Mouse (Mus musculus) brain, adult 2 months (tissue): ENCODE measurements around the gene Camta2.

Experiments used
- DNase-seq: peaks from one replicate; pipeline ENCODE4 v3.0.0; 2011; ENCODE audit warnings: low read depth, low spot score

Camta2 gene

DNA sequence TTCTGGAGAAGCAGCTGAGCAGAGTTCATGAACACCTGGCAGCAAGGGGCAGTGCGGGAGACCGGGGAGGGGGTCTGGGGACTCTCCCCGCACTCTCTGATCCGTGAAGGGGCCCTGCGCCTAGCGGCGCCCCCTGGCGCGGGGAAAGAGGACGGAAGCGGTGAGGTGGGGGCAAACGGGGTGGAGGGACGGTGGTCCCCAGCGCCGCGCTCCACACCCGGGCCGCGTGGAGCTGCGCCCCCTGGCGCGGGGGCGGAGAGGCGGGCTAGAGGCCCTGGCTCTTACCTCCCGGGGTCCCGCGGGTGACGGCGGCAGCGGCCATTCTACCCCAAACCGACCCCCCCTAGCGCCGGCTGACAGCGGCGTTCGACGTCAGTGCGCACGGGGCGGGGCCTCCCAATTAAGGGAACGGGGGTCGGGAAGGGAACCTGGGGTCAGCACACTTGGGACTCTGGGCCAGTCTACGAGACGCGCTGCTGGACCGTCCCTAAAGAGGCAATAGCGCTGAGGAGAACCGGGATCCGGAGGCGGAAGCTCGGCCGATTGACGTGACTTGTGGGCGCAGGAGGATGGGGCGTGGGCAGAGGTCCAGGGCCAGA lies at the start of gene Camta2:
Gene Camta2, minus strand, starts transcription at position 505 of the 599 bp plus-strand sequence.
- DNase-seq = peak; percentile 88

DNA sequence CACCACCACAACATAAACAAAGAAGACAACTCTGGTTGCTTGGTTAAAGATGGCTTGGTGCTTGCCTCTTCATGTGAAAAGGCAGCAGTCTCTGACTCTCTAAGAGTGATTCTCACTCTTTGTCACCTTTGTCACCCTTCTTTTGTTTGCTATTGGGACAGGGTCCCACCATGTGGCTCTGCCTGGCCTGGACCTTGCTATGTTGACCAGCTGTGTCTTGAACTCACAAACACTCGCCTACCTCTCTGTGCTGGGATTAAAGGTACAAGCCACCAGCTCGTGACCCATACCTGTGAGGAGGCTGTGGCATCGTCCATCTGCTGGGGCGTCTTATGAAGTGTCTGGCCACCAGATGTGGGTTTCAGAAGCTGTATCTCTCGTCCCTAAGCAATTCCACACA lies 45.4 kb upstream of the Camta2 start:
- DNase-seq = no peak

DNA sequence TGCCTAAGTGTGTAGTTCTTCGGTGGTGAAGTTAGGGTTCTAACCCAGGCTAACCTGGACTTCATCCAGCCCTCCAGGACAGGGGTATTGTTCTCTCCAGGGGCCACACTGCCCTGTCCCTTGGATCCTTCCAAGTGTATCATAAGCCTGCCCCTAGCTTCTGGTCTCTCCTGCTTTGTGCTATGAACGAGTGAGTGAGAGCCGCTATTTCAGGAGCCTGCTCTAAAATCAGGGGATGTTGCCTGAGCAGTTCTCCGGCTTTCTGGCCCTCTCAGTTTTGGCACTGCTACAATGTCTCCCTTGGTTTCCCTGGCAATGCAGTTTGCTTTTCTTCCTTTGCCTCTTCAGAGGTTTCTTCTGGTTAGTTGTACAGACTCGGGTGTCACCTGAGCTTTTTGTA lies 43.3 kb upstream of the Camta2 start:
- peak; percentile 61 for DNase-seq

DNA sequence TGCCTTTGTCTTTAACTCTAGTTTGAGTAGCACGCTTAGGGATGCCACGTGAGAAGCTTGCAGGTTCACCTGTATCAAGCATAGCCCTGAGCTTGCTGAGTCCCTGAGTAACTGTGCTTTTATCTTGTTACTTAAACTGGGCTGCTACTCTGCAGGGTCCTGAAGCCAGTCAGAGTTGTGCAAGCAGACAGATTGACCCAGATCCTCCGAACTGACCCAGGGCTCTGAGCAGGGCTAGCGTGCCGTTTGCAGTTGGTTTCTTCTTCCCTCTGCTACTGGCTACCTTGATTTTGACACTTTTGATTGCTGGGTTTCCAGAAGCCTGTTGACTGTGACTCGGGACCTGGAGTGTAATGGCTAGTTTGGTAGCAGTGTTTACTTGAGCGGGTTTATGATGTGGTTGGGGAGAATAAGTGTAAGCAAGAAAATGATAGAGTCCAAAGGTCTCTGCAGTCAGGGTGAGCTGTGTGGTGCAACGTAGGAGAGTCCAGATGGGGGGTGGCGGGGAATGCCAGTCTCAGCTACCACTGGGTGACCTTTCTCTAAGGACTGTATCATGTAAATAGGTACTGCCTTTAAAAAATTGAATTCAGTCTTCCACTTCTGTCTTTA lies 42.6 kb upstream of the Camta2 start:
- no peak for DNase-seq

DNA sequence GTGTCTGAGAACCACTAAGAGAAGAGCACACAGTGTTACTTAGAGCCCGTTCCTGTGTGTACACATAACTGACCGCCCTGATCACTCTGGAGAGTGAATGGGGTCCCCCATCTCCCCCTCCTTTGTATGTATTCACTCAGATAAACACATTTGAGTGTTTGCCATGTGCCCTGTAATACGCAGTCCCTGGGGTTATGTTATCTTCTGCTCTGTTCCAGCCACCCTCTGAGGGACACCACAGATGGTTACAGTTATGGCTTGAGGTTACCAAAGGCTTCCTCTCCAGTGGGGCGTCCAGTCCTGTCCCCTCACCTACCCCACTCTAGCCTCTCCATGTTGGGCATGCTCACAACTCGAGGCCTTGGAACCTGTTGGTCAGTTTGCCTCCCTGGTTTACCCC lies 39.5 kb upstream of the Camta2 start:
- DNase-seq = no peak

DNA sequence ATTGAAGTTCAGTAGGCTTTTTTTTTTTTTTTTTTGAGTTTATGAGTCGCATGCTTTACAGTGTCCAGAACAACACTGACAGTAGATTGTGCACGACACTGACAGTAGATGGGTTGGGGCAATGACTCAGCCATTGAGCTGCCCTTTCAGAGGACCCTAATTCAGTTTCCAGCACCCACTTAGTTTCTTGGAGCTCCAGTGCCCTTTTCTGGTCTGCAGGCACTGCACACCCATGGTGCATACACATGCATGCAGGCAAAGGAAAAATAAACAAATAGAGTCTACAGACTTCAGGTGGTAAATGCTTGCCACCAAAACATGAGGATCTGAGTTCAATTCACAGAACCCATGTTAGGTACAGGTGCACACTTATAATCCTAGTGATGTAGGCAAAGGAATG lies 38.7 kb upstream of the Camta2 start:
- DNase-seq = no peak

DNA sequence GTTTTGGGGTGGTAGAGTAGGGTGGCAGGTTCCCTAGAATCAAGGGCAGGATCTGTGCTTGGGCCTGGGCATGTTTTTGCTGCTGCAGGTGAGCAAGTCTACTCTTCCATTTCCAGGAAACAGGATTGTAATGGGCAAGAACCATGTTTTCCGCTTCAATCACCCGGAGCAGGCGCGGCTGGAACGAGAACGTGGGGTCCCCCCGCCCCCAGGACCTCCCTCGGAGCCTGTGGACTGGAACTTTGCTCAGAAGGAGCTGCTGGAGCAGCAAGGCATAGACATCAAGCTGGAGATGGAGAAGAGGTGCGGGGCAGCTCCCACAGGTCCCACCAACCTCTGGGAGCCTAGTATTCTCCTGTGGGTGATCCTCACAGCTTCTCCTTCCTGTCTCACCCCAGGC lies 36.8 kb upstream of the Camta2 start:
- no peak for DNase-seq

DNA sequence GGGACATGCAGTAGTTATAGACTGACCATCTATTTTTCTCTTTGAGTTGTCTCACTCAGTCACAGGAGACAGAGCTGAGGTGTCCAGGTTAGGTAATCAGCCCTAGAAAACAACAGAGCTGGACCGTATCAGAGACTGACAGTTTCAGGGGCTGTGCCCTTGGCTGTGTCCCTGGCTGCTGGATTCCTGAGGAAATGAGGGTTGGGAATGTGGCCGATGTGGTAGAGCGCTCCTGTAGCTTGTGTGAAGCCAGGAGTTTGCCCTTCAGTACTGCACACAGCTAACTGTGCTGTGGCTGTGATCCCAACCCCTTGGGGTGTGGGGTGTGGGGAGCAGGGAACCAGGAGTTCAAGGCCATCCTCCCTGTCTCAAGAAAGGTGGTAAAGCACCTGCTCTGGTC lies 33.2 kb upstream of the Camta2 start:
- DNase-seq = no peak

DNA sequence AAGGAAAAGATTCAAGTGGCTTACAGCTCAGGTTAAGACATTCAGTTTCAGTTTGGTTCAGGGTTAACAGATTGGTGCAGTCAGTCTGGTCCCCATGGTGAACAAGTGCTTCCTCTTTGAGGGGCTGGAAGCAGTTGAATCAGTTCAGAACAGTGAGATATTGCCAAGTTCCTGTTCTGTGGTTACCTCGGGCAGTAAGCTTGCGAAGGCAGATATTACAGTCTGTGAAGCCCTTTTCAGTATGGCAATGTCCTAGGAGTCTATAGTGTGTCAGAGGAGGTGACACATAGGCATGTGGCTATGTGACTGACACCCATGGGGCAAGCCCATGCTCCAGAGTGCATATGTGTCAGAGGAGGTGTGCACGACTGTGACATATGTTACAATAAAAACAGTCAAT lies 32.7 kb upstream of the Camta2 start:
- no peak for DNase-seq

DNA sequence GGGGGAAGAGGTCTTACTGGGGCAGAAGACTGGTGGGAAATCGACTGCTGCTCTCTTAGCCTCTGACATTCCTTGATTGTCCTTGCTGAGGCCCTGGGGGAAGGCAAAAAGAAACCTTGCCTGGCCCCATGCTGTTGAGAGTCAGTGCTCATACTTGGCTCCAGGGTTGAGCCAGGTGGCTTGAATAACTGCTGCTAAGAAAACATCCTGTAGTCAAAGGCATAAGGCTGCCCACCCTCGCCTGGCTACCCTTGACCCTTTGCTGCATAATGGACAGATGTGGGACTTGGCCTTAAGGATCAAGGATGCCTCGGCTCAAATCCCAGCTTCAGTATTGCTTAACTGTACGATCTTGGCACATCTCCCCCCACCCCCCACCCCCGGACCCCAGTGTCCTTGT lies 30.6 kb upstream of the Camta2 start:
- no peak for DNase-seq

DNA sequence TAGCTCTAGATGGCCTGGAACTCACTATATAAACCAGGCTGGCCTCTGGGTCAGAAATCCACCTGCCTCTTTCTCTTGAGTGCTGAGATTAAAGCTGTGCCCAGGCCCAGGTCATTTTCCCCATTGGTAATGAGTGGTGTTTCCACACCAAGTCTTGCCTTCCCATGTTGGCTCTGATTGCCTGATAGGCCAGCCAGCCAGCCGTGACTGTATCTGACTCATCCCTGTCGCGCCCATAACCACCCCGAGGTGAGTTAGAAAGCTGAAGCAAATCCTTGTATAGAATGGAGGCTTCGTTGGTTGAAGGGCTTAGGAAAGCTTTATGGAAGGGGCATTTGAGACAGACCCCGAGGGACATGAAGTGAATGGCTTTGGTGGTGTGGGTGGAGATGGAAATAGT lies 27.9 kb upstream of the Camta2 start:
- peak; percentile 37 for DNase-seq

DNA sequence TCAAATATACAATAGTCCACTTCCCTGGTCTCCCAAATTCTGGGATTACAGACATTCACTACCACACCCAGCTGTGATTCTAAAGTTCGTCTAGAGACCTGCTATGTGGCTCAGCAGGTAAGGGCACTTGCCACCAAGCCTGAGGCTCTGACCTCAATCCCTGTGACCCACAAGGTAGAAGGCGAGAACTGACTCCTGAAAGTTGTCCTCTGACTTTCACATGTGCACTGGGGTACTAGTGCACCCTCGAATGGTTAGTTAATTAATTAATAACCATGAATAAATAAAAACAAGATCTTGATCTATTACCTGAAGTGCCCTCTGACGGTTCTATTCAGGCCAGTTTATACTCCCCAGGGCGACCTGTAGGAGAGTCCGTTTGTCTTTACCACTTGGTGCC lies 25.3 kb upstream of the Camta2 start:
- no peak for DNase-seq

DNA sequence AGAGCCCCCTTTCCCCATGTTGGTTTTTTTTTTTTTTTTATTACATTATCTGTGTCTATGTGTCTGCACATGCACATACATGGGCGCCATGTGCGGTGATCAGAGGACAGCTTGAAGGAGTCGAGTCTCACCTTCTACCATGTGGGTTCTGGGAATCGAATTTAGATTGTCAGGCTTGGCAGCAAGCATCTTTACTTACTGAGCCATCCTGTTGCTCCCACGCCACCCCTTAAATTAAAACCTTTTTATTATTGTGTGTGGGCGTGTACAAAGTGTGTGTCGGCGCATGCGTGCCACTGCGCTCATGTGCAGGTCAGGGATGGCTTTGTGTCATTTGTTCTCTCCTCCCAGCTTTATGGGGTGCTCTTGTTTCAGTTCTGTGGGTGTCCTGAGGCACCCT lies 23.1 kb upstream of the Camta2 start:
- DNase-seq = peak; percentile 69

DNA sequence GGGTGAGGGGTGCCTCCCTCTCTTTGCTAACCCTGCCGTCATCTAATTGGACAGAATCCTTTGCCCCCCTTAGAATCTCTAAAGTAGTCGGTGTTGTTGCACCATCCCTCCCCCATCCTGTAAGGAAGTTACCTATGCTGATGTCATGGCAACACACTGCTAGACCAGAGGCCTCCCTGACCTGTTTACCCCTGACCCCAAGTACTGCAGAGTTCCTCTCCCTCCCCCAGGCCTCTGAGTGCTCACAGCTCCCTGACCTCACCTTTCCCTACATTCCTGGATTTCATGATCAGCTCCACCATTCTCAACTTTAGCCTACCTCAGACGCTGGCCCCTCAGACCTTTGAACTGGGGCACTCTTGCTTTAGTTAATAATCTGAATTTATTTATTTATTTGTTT lies 18.2 kb upstream of the Camta2 start:
- DNase-seq = no peak

DNA sequence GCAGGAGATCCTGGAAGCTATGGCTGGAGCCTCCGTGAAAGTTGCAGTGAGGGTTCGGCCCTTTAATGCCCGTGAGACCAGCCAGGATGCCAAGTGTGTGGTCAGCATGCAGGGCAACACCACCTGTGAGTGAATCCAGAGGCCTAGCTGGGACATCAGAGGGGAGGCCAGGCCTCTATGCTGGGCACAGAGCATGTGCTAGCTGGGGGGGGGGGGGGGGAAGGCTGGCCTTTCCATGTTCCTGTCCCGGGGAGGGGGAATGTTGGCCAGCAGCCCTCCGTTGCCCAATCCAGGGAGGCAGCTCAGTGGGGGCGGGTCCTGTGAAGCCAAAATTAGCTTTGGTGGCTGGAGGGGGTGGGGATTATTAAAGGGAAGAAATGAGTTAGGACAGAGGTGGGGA lies 14.9 kb upstream of the Camta2 start:
- DNase-seq = no peak

DNA sequence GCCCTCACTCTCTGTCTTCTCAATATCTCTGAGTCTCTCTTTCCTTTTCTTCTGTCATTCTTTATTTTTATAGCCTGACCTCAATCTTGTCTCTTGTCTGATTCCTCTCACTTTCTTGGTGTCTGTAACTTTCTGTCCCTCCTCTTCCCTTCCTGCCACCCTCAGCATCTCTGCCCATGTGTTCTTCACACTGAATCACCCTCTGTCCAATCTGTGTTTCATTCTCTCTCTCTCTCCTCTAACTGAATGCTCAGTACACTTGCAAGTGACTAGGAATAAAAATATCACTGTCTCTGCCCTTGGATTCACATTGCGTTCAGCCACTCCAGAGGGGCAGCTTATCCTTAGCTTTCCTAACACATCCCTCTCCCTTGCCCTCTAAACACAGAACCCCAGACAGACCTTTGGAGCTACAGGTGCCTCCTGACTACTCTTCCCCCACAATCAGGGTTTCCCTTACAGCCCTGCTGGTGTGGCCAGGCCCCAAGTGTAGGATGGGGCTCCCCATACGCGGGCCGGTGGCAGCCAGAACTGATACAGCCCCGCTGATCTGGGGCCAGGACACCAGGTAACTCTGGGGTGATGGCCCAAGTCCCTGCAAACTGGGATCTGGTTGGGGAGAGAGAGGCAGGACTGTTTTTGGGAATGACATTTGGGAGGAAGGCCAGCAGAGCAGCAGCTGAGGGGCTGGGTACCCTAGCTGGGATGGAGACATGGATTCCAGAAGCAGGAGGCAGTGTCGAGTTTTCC lies 14.3 kb upstream of the Camta2 start:
- peak; percentile 70 for DNase-seq

DNA sequence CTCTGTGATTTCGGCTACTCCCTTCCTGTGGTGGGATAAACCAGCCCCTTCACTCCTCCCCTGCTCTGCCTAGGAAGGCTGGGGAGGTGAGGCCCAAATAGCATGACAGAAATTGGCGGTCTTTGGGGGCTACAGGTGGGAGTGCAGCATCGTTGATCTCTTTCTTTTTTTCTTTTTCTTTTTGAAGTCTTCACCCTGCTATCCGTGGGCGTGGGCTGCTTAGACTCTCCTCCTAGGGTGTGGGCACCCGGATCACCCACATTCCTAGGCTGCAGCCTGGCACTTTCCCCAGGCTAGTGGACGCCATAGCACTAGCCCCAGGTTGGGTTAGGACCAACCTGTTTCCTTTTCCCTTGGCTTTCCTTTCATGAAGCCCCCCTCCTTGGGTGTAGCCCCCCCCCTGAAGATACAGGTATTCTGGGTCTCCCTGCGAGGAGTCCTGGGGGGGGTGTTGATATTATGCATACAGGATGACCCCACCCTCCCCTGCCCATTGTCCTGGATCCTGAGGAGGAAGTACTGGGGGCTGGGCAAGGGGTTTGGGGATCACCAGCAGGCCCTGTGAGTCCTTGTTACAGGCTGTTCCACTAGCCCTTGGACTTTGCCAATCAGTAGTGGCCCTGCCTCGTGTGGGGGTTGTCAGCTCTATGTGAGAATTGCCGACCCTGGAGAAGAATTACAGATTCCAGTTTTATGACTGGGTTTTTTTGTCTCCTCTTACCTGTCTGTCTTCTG lies 13.5 kb upstream of the Camta2 start:
- peak; percentile 17 for DNase-seq

DNA sequence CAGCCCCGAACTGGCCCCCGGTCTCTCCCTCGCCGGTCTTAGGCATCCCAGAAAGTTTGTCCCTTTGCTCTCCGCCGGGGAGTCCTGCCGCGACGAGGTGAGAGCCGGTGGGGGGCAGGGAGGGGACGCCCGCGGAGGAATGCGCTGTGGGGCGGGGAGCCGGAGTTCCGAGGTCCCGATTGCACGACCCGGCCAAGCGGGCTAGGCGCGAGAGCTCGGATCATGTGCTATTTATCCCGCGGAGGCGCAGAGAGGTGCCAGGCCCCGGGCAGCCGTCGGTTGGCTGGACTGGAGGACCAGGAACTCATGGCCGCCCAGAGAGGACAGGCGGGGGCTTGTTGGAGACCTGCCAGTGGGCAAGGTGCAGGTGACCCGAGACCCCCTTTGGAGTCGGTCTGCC lies 12.7 kb upstream of the Camta2 start:
- peak; percentile 48 for DNase-seq

DNA sequence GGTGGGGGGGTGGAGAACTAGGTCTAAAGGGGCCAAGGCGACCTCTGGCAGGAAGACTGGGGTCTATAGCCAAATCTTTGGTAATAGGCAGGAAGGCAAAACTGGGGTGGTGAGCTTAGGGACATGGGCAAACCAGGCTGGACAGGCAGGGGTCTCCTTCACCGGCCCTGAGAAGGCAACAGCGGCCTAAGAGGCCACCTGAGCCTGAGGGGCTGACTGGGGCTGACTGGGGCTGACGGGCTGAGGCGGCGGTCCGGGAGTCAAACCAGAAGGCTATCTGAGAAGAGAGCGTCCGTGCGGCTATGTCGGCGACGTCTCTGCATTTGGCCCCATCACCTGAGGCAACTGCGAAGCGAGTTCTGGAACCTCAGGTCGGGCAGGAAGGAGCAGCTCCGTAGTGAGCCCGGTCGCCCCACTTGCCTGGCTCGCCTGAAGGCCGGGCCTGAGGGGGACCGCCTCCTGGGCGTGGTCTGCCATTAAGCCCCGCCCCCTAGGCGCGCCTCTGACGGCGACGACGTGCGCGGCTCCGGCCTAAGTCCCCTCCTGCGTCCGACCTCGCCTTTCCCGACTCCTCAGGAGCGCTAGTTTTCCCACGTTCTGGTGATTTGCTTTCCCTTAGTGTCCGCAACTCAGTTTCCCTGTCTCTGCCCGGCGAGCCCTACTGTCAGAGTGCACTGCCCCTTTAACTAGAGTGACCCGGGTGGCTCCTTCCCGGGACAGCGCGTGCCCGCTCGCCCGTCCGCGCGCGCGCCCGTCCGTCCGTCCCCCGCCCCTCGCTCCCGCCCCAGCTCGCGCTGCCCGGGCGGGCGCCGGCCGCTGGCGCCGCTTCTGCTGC lies 12.0 kb upstream of the Camta2 start, which contains the start of the genes Inca1 and Kif1c:
Gene Inca1, minus strand, starts transcription at position 434 of the 835 bp plus-strand sequence.
Gene Kif1c, plus strand, starts transcription at position 827 of the 835 bp plus-strand sequence.
- peak; percentile 97 for DNase-seq

DNA sequence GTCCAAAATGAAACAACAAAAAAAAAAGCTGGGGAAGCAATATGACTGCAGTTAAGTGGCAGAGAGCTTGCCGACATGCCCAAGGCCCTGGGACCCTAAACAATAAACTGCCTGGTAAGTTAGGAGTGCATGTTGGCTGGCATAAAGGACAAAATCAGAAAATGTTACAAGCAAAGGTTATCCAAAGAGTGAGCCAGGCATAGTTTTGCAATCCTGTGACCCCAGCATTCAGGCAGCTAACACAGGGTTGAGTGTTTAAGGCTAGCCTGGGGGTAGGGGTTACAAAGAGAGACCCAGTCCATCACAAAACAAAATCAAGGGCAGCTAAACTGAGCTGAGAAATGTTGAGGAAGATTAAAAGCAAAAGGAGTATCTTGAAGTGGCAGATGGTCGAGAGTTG lies 11.1 kb upstream of the Camta2 start:
- DNase-seq = no peak

DNA sequence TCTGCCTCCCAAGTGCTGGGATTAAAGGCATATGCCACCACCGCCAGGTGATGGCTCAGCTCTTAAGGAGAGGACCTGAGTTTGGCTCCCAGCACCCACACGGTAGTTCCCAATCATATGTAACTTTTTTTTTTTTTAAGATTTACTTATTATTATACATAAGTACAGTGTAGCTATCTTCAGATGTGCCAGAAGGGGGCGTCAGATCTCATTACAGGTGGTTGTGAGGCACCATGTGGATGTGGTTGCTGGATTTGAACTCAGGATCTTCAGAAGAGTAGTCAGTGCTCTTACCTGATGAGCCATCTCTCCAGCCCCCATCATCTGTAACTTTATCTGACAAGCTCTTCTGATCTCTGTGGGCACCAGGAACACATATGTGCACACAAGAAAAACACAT lies 9.5 kb upstream of the Camta2 start:
- DNase-seq = no peak
